Mouse (Mus musculus) midbrain, embryonic 10.5 days (tissue): ENCODE measurements around the gene Pdlim5. TPM values are rescaled to one million over a fixed set of nuclear protein-coding genes. Genes with fewer than 3 reads are reported as not detected.
A peak's percentile ranks its signal among the peaks of the same experiment; 100 is the strongest.

Source experiments
- DNase-seq: peaks from one replicate; pipeline ENCODE4 v3.0.0-alpha.2; 2017; ENCODE audit warnings: low spot score
- H3K27ac ChIP-seq: fragments of 300-500 bp; sonication (generic); replicated peaks from 2 replicates; pipeline ENCODE4 v1.5.1; 2016; ENCODE audit warnings: mild to moderate bottlenecking
- H3K27me3 ChIP-seq: fragments of 300-500 bp; sonication (generic); 2 replicates; pipeline ENCODE4 v1.6.1; 2016; ENCODE audit warnings: low read depth, mild to moderate bottlenecking; ENCODE audit not compliant: poor library complexity, severe bottlenecking
- H3K36me3 ChIP-seq: fragments of 300-500 bp; sonication (generic); 2 replicates; pipeline ENCODE4 v1.6.1; 2016; ENCODE audit warnings: mild to moderate bottlenecking, moderate library complexity
- H3K4me1 ChIP-seq: fragments of 300-500 bp; sonication (generic); 2 replicates; pipeline ENCODE4 v1.6.1; 2016
- H3K4me3 ChIP-seq: fragments of 300-500 bp; sonication (generic); 2 replicates; pipeline ENCODE4 v1.5.1; 2016; ENCODE audit warnings: mild to moderate bottlenecking, moderate library complexity
- H3K9me3 ChIP-seq: fragments of 300-500 bp; sonication (generic); replicated peaks from 2 replicates; pipeline ENCODE4 v1.6.1; 2016; ENCODE audit warnings: mild to moderate bottlenecking
- WGBS: fragments of 180-500 bp; shearing (Covaris S2); methylation state at CpG from one replicate; pipeline ENCODE4 v1.1.7; 2016; 5-methylcytosine and 5-hydroxymethylcytosine counted together
- polyA plus RNA-seq: library from polyadenylated mRNA; unstranded; fragments of >200 nt; fragmentation: Nextera tagmentation; extraction: Ambion mirVana; gene quantifications from 2 replicates; pipeline ENCODE4 v1.2.1, GENCODE M21; 2016

Pdlim5 gene
- polyA plus RNA-seq, 1 experiment from 2014 or later = 20.2 TPM

- Histone ChIP-seq H3K27me3 (peaks cover 3% of the 10 kb centered on the region), H3K27ac (no peak overlapping the region), H3K4me1 (peaks cover 48% of the 10 kb centered on the region), H3K9me3 (no peaks in the 10 kb centered on the region), H3K36me3 (no peaks in the 10 kb centered on the region), H3K4me3 (no peak overlapping the region)
- 86% methylated on average over 3 of the region's 3 CpGs for WGBS
- DNase-seq = no peak
These were observed 36.0 kb upstream of the Pdlim5 start for GRCm38 (mm10) chr3:142431481-142431880.

DNA sequence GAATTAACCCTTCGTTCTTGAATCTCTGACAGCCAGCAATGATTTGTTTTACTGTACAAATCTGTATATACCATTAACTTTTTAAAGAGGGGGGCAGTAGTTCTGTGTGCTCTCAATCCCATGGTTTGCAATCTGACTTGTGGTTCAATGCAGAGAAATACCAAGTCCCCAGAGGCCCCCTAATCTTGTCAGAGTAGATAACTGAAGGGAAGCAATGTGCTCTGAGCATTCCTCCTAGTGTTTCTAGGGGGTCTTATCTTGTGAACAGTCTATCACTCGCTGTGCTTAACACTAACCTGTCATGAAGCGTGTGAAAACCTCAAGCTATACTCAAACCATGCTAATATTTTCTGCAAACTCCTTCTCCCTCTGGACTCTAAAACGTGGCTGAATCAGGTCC is 34.6 kb upstream of the Pdlim5 start:
- no peak overlapping the region for H3K4me3 ChIP-seq
- H3K27ac ChIP-seq = no peak overlapping the region
- no peaks in the 10 kb centered on the region for H3K36me3 ChIP-seq
- H3K4me1 ChIP-seq = peaks cover 42% of the 10 kb centered on the region
- no peak for DNase-seq
- 85% methylated on average over 4 of the region's 4 CpGs for WGBS
- no peaks in the 10 kb centered on the region for H3K9me3 ChIP-seq
- peaks cover 3% of the 10 kb centered on the region for H3K27me3 ChIP-seq

GRCm38 (mm10) chr3:142426806-142427205 is 31.3 kb upstream of the Pdlim5 start:
- DNase-seq = no peak

GRCm38 (mm10) chr3:142424134-142424533 is 28.6 kb upstream of the Pdlim5 start:
- Histone ChIP-seq H3K4me1 (peaks cover 15% of the 10 kb centered on the region), H3K9me3 (no peaks in the 10 kb centered on the region), H3K27ac (no peak overlapping the region), H3K27me3 (no peaks in the 10 kb centered on the region), H3K36me3 (no peaks in the 10 kb centered on the region), H3K4me3 (no peak overlapping the region)
- DNase-seq = no peak
- 74% methylated on average over 1 of the region's 1 CpGs for WGBS

More at GRCm38 (mm10) chr3:142426806-142427205, 31.3 kb upstream of the Pdlim5 start:
- Histone ChIP-seq H3K36me3 (no peaks in the 10 kb centered on the region), H3K4me3 (no peak overlapping the region), H3K4me1 (peaks cover 20% of the 10 kb centered on the region), H3K27me3 (peaks cover 3% of the 10 kb centered on the region), H3K9me3 (no peaks in the 10 kb centered on the region), H3K27ac (no peak overlapping the region)
- 28% methylated on average over 3 of the region's 3 CpGs for WGBS

- Histone ChIP-seq H3K36me3 (no peaks in the 10 kb centered on the region), H3K4me3 (no peak overlapping the region), H3K4me1 (peaks cover 15% of the 10 kb centered on the region), H3K9me3 (no peaks in the 10 kb centered on the region), H3K27ac (no peak overlapping the region), H3K27me3 (no peaks in the 10 kb centered on the region)
- DNase-seq = no peak
- 81% methylated on average over 4 of the region's 4 CpGs for whole genome bisulfite sequencing
These were observed 28.0 kb upstream of the Pdlim5 start for GRCm38 (mm10) chr3:142423501-142423917.

DNA sequence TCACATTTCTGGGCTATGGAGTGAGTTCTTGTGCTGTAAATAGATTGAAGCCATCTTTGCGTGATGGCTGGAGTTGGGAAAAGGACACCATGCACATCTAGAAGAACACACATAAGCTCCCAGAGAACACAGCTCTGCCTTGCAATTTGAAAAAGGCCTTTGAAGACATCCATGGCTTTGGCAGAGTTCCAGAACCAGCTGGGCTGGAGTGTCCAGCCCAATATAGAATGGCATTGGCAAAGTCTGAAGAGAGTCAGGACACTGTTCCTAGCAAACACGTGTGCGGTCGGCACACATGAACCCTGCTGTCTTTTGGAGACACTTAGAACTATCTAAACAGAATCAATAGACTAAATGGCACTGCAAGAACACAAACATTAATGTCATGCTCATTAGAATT is 26.7 kb upstream of the Pdlim5 start:
- H3K27ac ChIP-seq = no peak overlapping the region
- WGBS = 92% methylated on average over 4 of the region's 4 CpGs
- H3K27me3 ChIP-seq = no peaks in the 10 kb centered on the region
- H3K36me3 ChIP-seq = no peaks in the 10 kb centered on the region
- no peak for DNase-seq
- H3K9me3 ChIP-seq = no peaks in the 10 kb centered on the region
- H3K4me1 ChIP-seq = peaks cover 9% of the 10 kb centered on the region
- no peak overlapping the region for H3K4me3 ChIP-seq

- DNase-seq = no peak
- Histone ChIP-seq H3K4me1 (peaks cover 1% of the 10 kb centered on the region; the same call in 1 of the 2 replicates), H3K27ac (no peak overlapping the region), H3K9me3 (no peaks in the 10 kb centered on the region), H3K4me3 (no peak overlapping the region), H3K27me3 (no peaks in the 10 kb centered on the region), H3K36me3 (no peaks in the 10 kb centered on the region)
- 91% methylated on average over 3 of the region's 3 CpGs for WGBS
These were observed 26.0 kb upstream of the Pdlim5 start for GRCm38 (mm10) chr3:142421470-142421869.

DNA sequence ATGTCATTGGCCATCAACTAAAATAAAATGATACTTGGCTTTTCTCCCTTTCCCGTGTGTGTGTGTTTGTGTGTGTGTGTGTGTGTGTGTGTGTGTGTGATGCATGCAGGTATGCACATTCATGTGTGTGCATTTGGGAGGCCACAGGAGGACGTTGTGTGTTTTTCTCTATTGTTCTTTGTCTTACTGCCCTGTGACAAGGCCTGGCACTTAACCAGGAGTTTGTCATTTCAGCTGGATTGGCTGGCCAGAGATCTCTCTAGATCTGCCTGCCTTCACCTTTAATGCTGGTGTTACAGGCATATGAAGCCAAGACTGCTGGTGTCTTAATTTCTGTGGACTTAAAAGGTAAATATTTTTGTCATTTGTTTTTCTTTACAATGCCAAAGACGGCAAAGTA is 22.5 kb upstream of the Pdlim5 start:
- no peaks in the 10 kb centered on the region for H3K27me3 ChIP-seq
- no peaks in the 10 kb centered on the region for H3K4me1 ChIP-seq
- 78% methylated on average over 3 of the region's 3 CpGs for WGBS
- H3K4me3 ChIP-seq = no peak overlapping the region
- H3K27ac ChIP-seq = no peak overlapping the region
- no peak for DNase-seq
- no peaks in the 10 kb centered on the region for H3K36me3 ChIP-seq
- no peaks in the 10 kb centered on the region for H3K9me3 ChIP-seq

DNA sequence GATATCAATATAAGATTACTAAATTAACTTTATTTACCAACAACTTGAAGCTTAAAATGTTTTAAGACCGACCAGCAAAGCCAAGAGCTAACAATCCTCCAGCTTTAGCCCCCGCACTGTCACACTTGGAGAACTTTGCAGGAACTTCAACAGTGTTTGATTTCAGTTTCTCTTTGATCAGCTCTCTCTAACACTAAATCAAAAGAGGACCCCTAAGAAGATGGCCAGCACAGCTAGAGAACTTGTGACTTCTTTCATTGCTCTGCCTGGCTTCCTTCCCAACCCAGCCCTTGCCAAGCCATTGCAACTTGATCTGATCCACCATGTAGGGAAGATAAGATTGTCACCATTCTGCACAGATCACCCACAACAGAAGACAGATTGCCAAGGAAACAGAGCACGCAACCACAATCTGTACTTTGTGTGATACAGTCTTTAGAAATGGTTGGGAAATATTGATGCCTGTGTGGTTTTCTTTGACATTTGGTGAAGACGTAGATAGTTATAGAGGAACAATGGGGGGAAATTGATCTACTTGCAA is 17.9 kb upstream of the Pdlim5 start:
- no peaks in the 10 kb centered on the region for H3K9me3 ChIP-seq
- H3K4me1 ChIP-seq = no peaks in the 10 kb centered on the region
- 85% methylated on average over 4 of the region's 4 CpGs for WGBS
- H3K27ac ChIP-seq = no peak overlapping the region
- no peak for DNase-seq
- no peaks in the 10 kb centered on the region for H3K36me3 ChIP-seq
- no peaks in the 10 kb centered on the region for H3K27me3 ChIP-seq
- no peak overlapping the region for H3K4me3 ChIP-seq

DNA sequence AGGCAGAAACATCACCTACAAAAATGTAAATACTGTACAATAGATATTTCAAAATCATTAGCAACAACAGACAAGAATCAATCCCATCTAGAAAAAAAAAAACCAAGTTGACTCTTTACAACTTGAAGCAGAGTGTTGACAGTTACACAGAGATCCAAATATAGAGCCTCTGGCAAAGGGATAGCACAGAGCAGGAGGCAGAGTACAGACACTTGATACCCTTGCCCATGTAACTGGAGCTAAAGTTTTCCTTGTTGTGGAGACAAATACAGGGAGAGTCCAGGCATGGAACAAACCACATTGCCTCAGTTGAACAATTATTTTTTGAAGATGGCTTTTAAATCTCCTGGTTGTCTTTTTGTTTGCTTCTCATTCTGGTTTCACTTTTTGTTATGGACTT is 15.4 kb upstream of the Pdlim5 start:
- DNase-seq = no peak
- Histone ChIP-seq H3K36me3 (no peaks in the 10 kb centered on the region), H3K4me1 (no peaks in the 10 kb centered on the region), H3K9me3 (no peaks in the 10 kb centered on the region), H3K27ac (no peak overlapping the region), H3K4me3 (no peak overlapping the region), H3K27me3 (no peaks in the 10 kb centered on the region)

DNA sequence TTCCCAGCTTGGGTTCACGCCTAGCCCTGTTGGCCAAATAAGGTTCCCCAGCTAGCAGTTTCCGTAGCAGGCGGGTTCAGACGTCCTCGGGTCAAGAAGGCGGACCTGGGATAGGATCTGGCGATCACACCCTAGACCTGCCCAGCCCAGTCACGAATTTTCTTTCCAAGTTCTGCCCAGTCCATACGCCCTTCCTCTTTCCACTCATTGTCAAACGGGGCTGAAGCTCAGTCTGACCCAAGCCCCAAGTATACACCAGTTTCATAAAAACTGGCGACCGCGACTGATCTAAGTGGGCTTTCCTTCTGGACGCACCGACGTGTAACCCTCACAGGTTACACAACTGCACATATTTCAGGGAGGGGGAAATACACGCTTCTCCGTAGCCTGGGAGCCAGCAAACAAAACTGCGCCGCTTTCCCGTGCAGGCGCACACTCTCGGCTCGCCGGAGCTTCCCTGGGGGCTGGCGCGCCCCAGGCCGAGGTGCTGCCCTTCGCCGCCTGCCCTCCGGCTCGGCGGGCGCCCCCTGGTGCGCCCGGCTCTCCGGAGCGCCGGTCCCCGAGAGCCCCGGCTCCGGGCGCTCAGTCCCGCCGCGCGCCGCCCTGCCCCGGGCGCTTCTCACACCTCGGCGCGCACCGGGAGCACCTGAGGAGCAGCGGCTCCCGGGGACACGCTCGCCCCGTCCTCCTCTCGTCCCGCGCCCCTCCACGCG is 544 bp downstream of the Pdlim5 start:
- under 1% methylated on average over 64 of the region's 64 CpGs for WGBS
- H3K27me3 ChIP-seq = peaks cover 18% of the 10 kb centered on the region
- DNase-seq = peak; percentile 54
- H3K4me3 ChIP-seq = peak overlapping the region; percentile 88
- H3K9me3 ChIP-seq = no peaks in the 10 kb centered on the region
- peak overlapping the region; percentile 87 for H3K27ac ChIP-seq
- H3K4me1 ChIP-seq = peaks cover 26% of the 10 kb centered on the region
- H3K36me3 ChIP-seq = no peaks in the 10 kb centered on the region

DNA sequence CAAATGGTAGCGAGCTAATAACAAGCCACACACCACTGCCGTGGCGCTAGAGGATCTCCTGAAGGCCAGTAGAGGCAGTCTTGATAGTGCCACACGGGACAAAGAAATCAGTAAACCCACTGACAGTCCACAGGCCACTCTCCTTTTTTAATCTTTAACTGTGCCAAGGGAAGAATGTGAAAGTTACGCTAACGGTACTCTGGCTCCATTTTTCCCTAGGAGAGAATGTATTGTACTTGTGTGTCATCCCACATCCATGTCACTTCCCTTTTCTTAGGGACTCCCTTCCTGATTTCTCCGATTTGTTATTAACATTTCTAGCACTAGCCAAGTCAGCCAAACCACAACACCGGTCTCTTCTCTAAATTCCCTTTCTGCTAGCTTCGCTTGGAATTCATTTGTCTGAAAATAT is 1.5 kb downstream of the Pdlim5 start:
- H3K36me3 ChIP-seq = no peaks in the 10 kb centered on the region
- WGBS = 60% methylated on average over 9 of the region's 9 CpGs
- peaks cover 18% of the 10 kb centered on the region for H3K27me3 ChIP-seq
- peaks cover 32% of the 10 kb centered on the region for H3K4me1 ChIP-seq
- peak overlapping the region; percentile 88 for H3K4me3 ChIP-seq
- no peak for DNase-seq
- H3K9me3 ChIP-seq = no peaks in the 10 kb centered on the region
- no peak overlapping the region for H3K27ac ChIP-seq

DNA sequence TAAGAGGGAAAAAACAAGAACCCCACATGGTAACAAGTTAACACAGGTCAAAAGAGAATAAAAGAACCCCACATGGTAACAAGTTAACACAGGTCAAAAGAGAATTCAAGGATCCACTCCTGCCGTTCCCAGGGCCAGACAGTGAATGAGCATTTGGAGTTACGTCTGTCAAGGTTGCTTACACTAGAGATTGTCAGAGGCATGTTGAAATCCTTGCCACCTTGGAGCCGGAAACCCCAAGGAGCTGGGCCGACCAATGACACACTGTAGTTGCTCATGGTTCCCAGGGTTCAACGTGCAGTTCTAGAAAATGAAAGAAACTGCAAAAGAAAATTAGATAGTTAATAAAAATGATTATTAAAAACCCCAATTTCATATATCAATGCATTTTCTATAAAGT is 4.0 kb downstream of the Pdlim5 start:
- WGBS = 55% methylated on average over 5 of the region's 5 CpGs
- Histone ChIP-seq H3K4me1 (peaks cover 49% of the 10 kb centered on the region), H3K36me3 (no peaks in the 10 kb centered on the region), H3K27me3 (peaks cover 14% of the 10 kb centered on the region), H3K9me3 (no peaks in the 10 kb centered on the region), H3K4me3 (no peak overlapping the region), H3K27ac (no peak overlapping the region)
- DNase-seq = no peak
